Mouse (Mus musculus): ENCODE measurements around the gene Olfr1161. TPM values are rescaled to one million over a fixed set of nuclear protein-coding genes. Genes with fewer than 3 reads are reported as not detected.
"Not testable (repeated sequence)": the region's sequence is repeated elsewhere in the genome, so short reads cannot be mapped to it uniquely, and the experiment has no call there.

The Olfr1161 gene
- total RNA-seq (2021) = not detected
- long read RNA-seq, experiment 1 = 0 reads
- long read RNA-seq, experiment 2 = 0 reads

- not testable (repeated sequence) for DNase-seq (ENCODE audit: low spot score in 2 of 2); H3K4me3 ChIP-seq
These were observed at the start of gene Olfr1161 for GRCm38 (mm10) chr2:88022474-88022873. TSS of gene Olfr1161 (plus strand) at chr2:88022774.

GRCm38 (mm10) chr2:87974563-87974962, 48.0 kb upstream of the Olfr1161 start, which contains the start of gene Olfr74:
TSS of gene Olfr74 (minus strand) at chr2:87974663.
- TF ChIP-seq CTCF (conservative IDR thresholded peaks at IDR 0.05) = no peak
- no peak within 1 kb of the TSS for H3K27ac ChIP-seq
- no peak within 1 kb of the TSS for H3K4me3 ChIP-seq
- no peak for DNase-seq (ENCODE audit: low spot score in 2 of 2)

More at GRCm38 (mm10) chr2:88022474-88022873, at the start of gene Olfr1161:
- not testable (repeated sequence) for H3K27ac ChIP-seq

- no peak for DNase-seq (ENCODE audit: low spot score in 2 of 2)
- H3K4me3 ChIP-seq = no peak within 1 kb of the TSS
- no peak for TF ChIP-seq CTCF (conservative IDR thresholded peaks at IDR 0.05)
- no peak within 1 kb of the TSS for H3K27ac ChIP-seq
These were observed 32.8 kb upstream of the Olfr1161 start, which contains the start of gene Olfr1158 for GRCm38 (mm10) chr2:87989813-87990212. TSS of gene Olfr1158 (plus strand) at chr2:87990113.

GRCm38 (mm10) chr2:88007515-88008318, 14.9 kb upstream of the Olfr1161 start, which contains the start of gene Olfr1160:
TSS of gene Olfr1160 (minus strand) at chr2:88008268.
- DNase-seq (ENCODE audit: low spot score in 2 of 2) = no peak
- H3K27ac ChIP-seq = no peak within 1 kb of the TSS
- TF ChIP-seq CTCF (conservative IDR thresholded peaks at IDR 0.05) = no peak
- no peak within 1 kb of the TSS for H3K4me3 ChIP-seq

- DNase-seq (ENCODE audit: low spot score in 2 of 2) = no peak
- no peak within 1 kb of the TSS for H3K27ac ChIP-seq
- H3K4me3 ChIP-seq = no peak within 1 kb of the TSS
- no peak for TF ChIP-seq CTCF (conservative IDR thresholded peaks at IDR 0.05)
These were observed 15.0 kb downstream of the Olfr1161 start, which contains the start of gene Olfr73 for GRCm38 (mm10) chr2:88037599-88037998. TSS of gene Olfr73 (minus strand) at chr2:88037699.

- H3K4me3 ChIP-seq = no peak within 1 kb of the TSS
- no peak within 1 kb of the TSS for H3K27ac ChIP-seq
- TF ChIP-seq CTCF (conservative IDR thresholded peaks at IDR 0.05) = no peak
- DNase-seq (ENCODE audit: low spot score in 2 of 2) = no peak
These were observed 28.5 kb downstream of the Olfr1161 start, which contains the start of gene Olfr1162 for GRCm38 (mm10) chr2:88051029-88051428. TSS of gene Olfr1162 (minus strand) at chr2:88051129.

- DNase-seq (ENCODE audit: low spot score in 2 of 2) = no peak
- H3K27ac ChIP-seq = no peak overlapping the region
- no peak overlapping the region for H3K4me3 ChIP-seq
- no peak for TF ChIP-seq CTCF (conservative IDR thresholded peaks at IDR 0.05)
These were observed 41.0 kb downstream of the Olfr1161 start for GRCm38 (mm10) chr2:88063587-88063986.

GRCm38 (mm10) chr2:88071730-88072129, 49.2 kb downstream of the Olfr1161 start, which contains the start of gene Olfr1163:
TSS of gene Olfr1163 (minus strand) at chr2:88071830.
- Histone ChIP-seq H3K4me3 (no peak within 1 kb of the TSS), H3K27ac (no peak within 1 kb of the TSS)
- no peak for DNase-seq (ENCODE audit: low spot score in 2 of 2)
- TF ChIP-seq CTCF (conservative IDR thresholded peaks at IDR 0.05) = no peak

Other genes starting within 250 kb of the Olfr1161 start
- gene Olfr152, start 243.3 kb upstream of the Olfr1161 start, total RNA-seq (2021) = not detected
- not detected for gene Olfr1143, start 222.2 kb upstream of the Olfr1161 start, total RNA-seq (2021)
- gene Olfr1145, start 213.0 kb upstream of the Olfr1161 start, total RNA-seq (2021) = not detected
- not detected for gene Olfr1148, start 192.2 kb upstream of the Olfr1161 start, total RNA-seq (2021)
- gene Olfr1150-ps1, start 178.8 kb upstream of the Olfr1161 start, total RNA-seq (2021) = not detected
- not detected for gene Olfr1151, start 166.9 kb upstream of the Olfr1161 start, total RNA-seq (2021)
- gene Olfr1152, start 156.3 kb upstream of the Olfr1161 start, total RNA-seq (2021) = not detected
- not detected for gene Olfr1153, start 127.8 kb upstream of the Olfr1161 start, total RNA-seq (2021)
- gene Olfr1154, start 117.6 kb upstream of the Olfr1161 start, total RNA-seq (2021) = not detected
- gene Olfr1155, start 77.6 kb upstream of the Olfr1161 start, total RNA-seq (2021) = not detected
- gene Olfr1156, start 69.7 kb upstream of the Olfr1161 start, total RNA-seq (2021) = under 1 TPM in 1 of 2 experiments, not detected in 1; 0.15 TPM
- gene Olfr1157, start 54.5 kb upstream of the Olfr1161 start, total RNA-seq (2021) = not detected
- gene Olfr74, start 48.1 kb upstream of the Olfr1161 start, total RNA-seq (2021) = not detected
- gene Olfr1158, start 32.7 kb upstream of the Olfr1161 start, total RNA-seq (2021) = not detected
- not detected for gene Olfr1160, start 14.5 kb upstream of the Olfr1161 start, total RNA-seq (2021)
- gene Olfr73, start 14.9 kb downstream of the Olfr1161 start, total RNA-seq (2021) = not detected
- gene Olfr1162, start 28.4 kb downstream of the Olfr1161 start, total RNA-seq (2021) = not detected
- not detected for gene Olfr1163, start 49.1 kb downstream of the Olfr1161 start, total RNA-seq (2021)
- not detected for gene Olfr1164, start 71.2 kb downstream of the Olfr1161 start, total RNA-seq (2021)
- not detected for gene Olfr1166, start 105.5 kb downstream of the Olfr1161 start, total RNA-seq (2021)
- gene Olfr1167, start 132.4 kb downstream of the Olfr1161 start, total RNA-seq (2021) = not detected
- not detected for gene Olfr1168, start 159.1 kb downstream of the Olfr1161 start, total RNA-seq (2021)
- not detected for gene Olfr1170, start 205.6 kb downstream of the Olfr1161 start, total RNA-seq (2021)